Mouse (Mus musculus) liver, embryonic 14.5 days (tissue): ENCODE measurements at regions not wholly inside any gene's neighbourhood (a gene's known extent, or its start where the extent isn't known, plus 50 kb on each side); places are given as distances from the start of the nearest gene placed in this dataset.

Source experiments
- CTCF ChIP-seq: IDR thresholded peaks from 2 replicates; pipeline ENCODE4 v1.5.1; 2016; ENCODE audit warnings: antibody characterized with exemption, low read depth, control low read depth
- EP300 ChIP-seq: IDR thresholded peaks from 2 replicates; pipeline ENCODE4 v1.6.1; 2016; ENCODE audit warnings: antibody characterized with exemption, low read depth

DNA sequence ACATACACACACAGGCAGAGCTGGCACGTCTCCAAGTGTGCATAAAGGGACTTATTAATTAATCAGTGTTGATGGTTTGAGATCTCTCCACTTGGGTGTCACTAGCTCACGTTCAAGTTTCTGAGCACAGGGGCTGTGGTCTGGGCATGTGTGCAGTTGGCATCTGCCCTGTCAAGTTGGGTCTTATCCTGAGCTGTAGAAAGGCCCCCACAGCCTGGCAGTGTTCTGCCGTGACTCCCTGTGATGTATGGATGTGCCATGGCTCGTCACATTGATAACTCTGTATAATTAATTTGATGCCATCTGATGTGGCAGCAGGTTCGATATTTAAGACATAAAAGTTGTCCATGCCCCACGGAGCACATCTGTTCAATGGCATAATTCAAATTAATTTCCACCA is 114.1 kb downstream of the Ackr3 start:
- TF ChIP-seq CTCF, result no peak
- TF ChIP-seq EP300, result no peak
